ENCODE assay signal across 8 mouse cellular contexts in genomic region chr7:102686944-102687501, GRCm38 (mm10). TPM values are rescaled to one million over a fixed set of nuclear protein-coding genes. Genes with fewer than 3 reads are reported as not detected.
DNase-seq lines count a peak whose midpoint lies in the region; ATAC-seq lines count a peak whose summit lies in the region.

TSS of gene Trim68 (minus strand) at chr7:102687327.

- no peaks in the 10 kb centered on the region for H3K27me3 ChIP-seq in forebrain, embryonic 11.5 days (ENCODE audit: control insufficient read depth, insufficient read depth, low read length)
- H3K27me3 ChIP-seq in heart, embryonic 16.5 days (ENCODE audit: control insufficient read depth, insufficient read depth, low read length): no peaks in the 10 kb centered on the region
- no peaks in the 10 kb centered on the region for H3K27me3 ChIP-seq in liver, embryonic 15.5 days
- H3K27me3 ChIP-seq in neural tube, embryonic 12.5 days (replicated peaks): no peaks in the 10 kb centered on the region

- ATAC-seq in CD4-positive, CD25-positive, alpha-beta regulatory T cell, adult 4 months: peak; percentile 100
- ATAC-seq in forebrain, embryonic 11.5 days (replicated peaks; ENCODE audit: low FRiP score): peak; percentile 100
- peak; percentile 99 for ATAC-seq in heart, embryonic 16.5 days (replicated peaks; ENCODE audit: extremely low read depth, insufficient read depth, low FRiP score)
- ATAC-seq in liver, embryonic 15.5 days (ENCODE audit: insufficient read depth): peak; percentile 96
- ATAC-seq in neural tube, embryonic 12.5 days (ENCODE audit: low FRiP score, low read depth): peak; percentile 100

- H3K4me2 ChIP-seq in forebrain, embryonic 11.5 days (ENCODE audit: low read depth, low read length, severe bottlenecking): peak within 1 kb of the TSS; percentile 50
- H3K4me2 ChIP-seq in heart, embryonic 16.5 days (ENCODE audit: low read depth, low read length): peak within 1 kb of the TSS; percentile 74
- peak within 1 kb of the TSS; percentile 74 for H3K4me2 ChIP-seq in liver, embryonic 15.5 days
- H3K4me2 ChIP-seq in neural tube, embryonic 12.5 days (replicated peaks): peak within 1 kb of the TSS; percentile 65

- H3K4me1 ChIP-seq in forebrain, embryonic 11.5 days (replicated peaks; ENCODE audit: control insufficient read depth, insufficient read depth, low read length): no peaks in the 10 kb centered on the region; the same call in 1 of the 2 replicates
- 0 out of 2 replicates have a peak, but pooled peaks cover 3% of the 10 kb centered on the region for H3K4me1 ChIP-seq in heart, embryonic 16.5 days (ENCODE audit: control insufficient read depth, insufficient read depth, low read length)
- no peaks in the 10 kb centered on the region for H3K4me1 ChIP-seq in liver, embryonic 15.5 days (replicated peaks)
- 0 out of 2 replicates have a peak, but pooled peaks cover 3% of the 10 kb centered on the region for H3K4me1 ChIP-seq in neural tube, embryonic 12.5 days

- H3K27ac ChIP-seq in forebrain, embryonic 11.5 days (ENCODE audit: low read depth, low read length): peak within 1 kb of the TSS; percentile 50; the same call in 1 of the 2 replicates
- peak within 1 kb of the TSS; percentile 85 for H3K27ac ChIP-seq in heart, embryonic 16.5 days (ENCODE audit: low read length)
- H3K27ac ChIP-seq in liver, embryonic 15.5 days (replicated peaks): no peak within 1 kb of the TSS
- peak within 1 kb of the TSS; percentile 20; the same call in 1 of the 2 replicates for H3K27ac ChIP-seq in neural tube, embryonic 12.5 days

- peak within 1 kb of the TSS; percentile 72 for H3K9ac ChIP-seq in forebrain, embryonic 11.5 days (ENCODE audit: low read length)
- H3K9ac ChIP-seq in heart, embryonic 16.5 days (ENCODE audit: low read length): peak within 1 kb of the TSS; percentile 91
- H3K9ac ChIP-seq in liver, embryonic 15.5 days: peak within 1 kb of the TSS; percentile 50; the same call in 1 of the 2 replicates
- peak within 1 kb of the TSS; percentile 64 for H3K9ac ChIP-seq in neural tube, embryonic 12.5 days

- H3K9me3 ChIP-seq in forebrain, embryonic 11.5 days (ENCODE audit: control insufficient read depth, low read length): no peaks in the 10 kb centered on the region
- no peaks in the 10 kb centered on the region for H3K9me3 ChIP-seq in heart, embryonic 16.5 days (replicated peaks; ENCODE audit: control insufficient read depth, low read length)
- H3K9me3 ChIP-seq in liver, embryonic 15.5 days (replicated peaks): no peaks in the 10 kb centered on the region
- H3K9me3 ChIP-seq in neural tube, embryonic 12.5 days: no peaks in the 10 kb centered on the region

- peak; percentile 72 for DNase-seq in c-Kit-positive CD71-positive TER-119-negative erythroid progenitor cells, embryonic 14.5 days (ENCODE audit: low read depth)
- peak; percentile 93 for DNase-seq in forebrain, embryonic 11.5 days (ENCODE audit: low spot score)
- peak; percentile 93 for DNase-seq in kidney, postnatal 36 days
- DNase-seq in telencephalon, adult 2 months (ENCODE audit: low read depth, low spot score): peak; percentile 89

- H3K4me3 ChIP-seq in forebrain, embryonic 11.5 days (ENCODE audit: low read depth, low read length): peak within 1 kb of the TSS; percentile 53
- H3K4me3 ChIP-seq in heart, embryonic 16.5 days (ENCODE audit: low read length): peak within 1 kb of the TSS; percentile 81
- H3K4me3 ChIP-seq in liver, embryonic 15.5 days (replicated peaks): peak within 1 kb of the TSS; percentile 56
- H3K4me3 ChIP-seq in neural tube, embryonic 12.5 days: peak within 1 kb of the TSS; percentile 60

- H3K36me3 ChIP-seq in forebrain, embryonic 11.5 days (ENCODE audit: control insufficient read depth, insufficient read depth, low read length): no peaks in the 10 kb centered on the region
- H3K36me3 ChIP-seq in heart, embryonic 16.5 days (ENCODE audit: control insufficient read depth, insufficient read depth): peaks cover 8% of the 10 kb centered on the region; the same call in 1 of the 2 replicates
- no peaks in the 10 kb centered on the region for H3K36me3 ChIP-seq in liver, embryonic 15.5 days (replicated peaks)
- no peaks in the 10 kb centered on the region for H3K36me3 ChIP-seq in neural tube, embryonic 12.5 days

- under 1% methylated on average over 40 of the region's 40 CpGs for WGBS in forebrain, embryonic 11.5 days
- WGBS in heart, embryonic 16.5 days: under 1% methylated on average over 40 of the region's 40 CpGs
- under 1% methylated on average over 40 of the region's 40 CpGs for WGBS in liver, embryonic 15.5 days (ENCODE audit: insufficient replicate concordance)
- WGBS in neural tube, embryonic 12.5 days: under 1% methylated on average over 40 of the region's 40 CpGs

RNA-seq across cellular contexts. Expression of gene Trim68, which starts in this region (rescaled TPM):
- polyA plus RNA-seq in CD4-positive, CD25-positive, alpha-beta regulatory T cell, adult 4 months (2017; shearing (Covaris generic)): 10 to 100 TPM; 15.7 to 20.6 TPM
- 11.0 and 12.0 TPM in 2 replicates for polyA plus RNA-seq in forebrain, embryonic 11.5 days (2014; fragmentation: Nextera tagmentation; extraction: Ambion mirVana)
- 12.3 and 12.4 TPM in 2 replicates for polyA plus RNA-seq in heart, embryonic 16.5 days (2015; fragmentation: Nextera tagmentation; extraction: Ambion mirVana)
- polyA plus RNA-seq in liver, embryonic 15.5 days (2015; fragmentation: Nextera tagmentation; extraction: Ambion mirVana): 1.5 TPM in 2 replicates
- polyA plus RNA-seq in neural tube, embryonic 12.5 days (2016; fragmentation: Nextera tagmentation; extraction: Ambion mirVana): 10.8 and 12.4 TPM in 2 replicates
